Mouse (Mus musculus) embryo, embryonic 10.5 days (tissue): ENCODE measurements at regions not wholly inside any gene's neighbourhood (a gene's known extent, or its start where the extent isn't known, plus 50 kb on each side); places are given as distances from the start of the nearest gene placed in this dataset.

Experiments
- DNase-seq: peaks from one replicate; pipeline ENCODE4 v3.0.0-alpha.2; 2015; ENCODE audit warnings: low spot score

GRCm38 (mm10) chr9:84408260-84409203 lies 483.6 kb downstream of the Bckdhb start:
- DNase-seq, result peak; percentile 35
